Comparison of ENCODE assay signal across 8 mouse cellular contexts in the genomic region with DNA sequence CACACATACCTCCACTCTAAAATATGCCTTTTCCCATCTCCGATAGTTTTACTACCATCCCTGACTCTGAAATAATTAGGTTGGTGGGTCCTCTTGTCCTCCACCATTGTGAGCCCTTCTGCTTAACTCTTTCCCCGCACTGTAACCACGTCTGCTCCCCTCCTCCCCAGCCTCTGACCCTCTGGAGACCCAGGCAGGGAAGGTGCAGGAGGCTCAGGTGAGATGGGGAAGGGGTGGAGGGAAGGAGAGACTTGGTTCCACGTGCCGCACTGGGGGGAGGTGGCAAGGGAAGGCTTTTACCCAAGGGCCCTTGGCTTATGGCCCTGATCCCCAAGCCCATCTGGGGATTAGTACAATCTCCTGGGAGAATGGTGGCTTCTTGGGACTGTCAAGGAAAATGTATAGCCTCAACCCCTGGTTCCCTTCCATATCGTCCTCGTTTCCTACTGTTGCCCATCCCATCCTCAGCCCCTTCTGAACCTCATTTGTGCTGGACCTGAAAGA. TPM values are rescaled to one million over a fixed set of nuclear protein-coding genes. Genes with fewer than 3 reads are reported as not detected.
DNase-seq lines count a peak whose midpoint lies in the region; ATAC-seq and TF ChIP-seq lines count a peak whose summit lies in the region.

TSS of gene Nfkbib (minus strand) at position 51 of the 504 bp plus-strand sequence.

- WGBS in forebrain, embryonic 12.5 days, result 65% methylated on average over 7 of the region's 7 CpGs
- WGBS in limb, embryonic 12.5 days, result 64% methylated on average over 7 of the region's 7 CpGs

- peaks cover 2% of the 10 kb centered on the region for H3K4me1 ChIP-seq in ES-Bruce4 (ENCODE audit: control insufficient read depth, insufficient read depth, low read length)
- H3K4me1 ChIP-seq in forebrain, embryonic 12.5 days, result peaks cover 27% of the 10 kb centered on the region
- H3K4me1 ChIP-seq in limb, embryonic 12.5 days (replicated peaks), result peaks cover 18% of the 10 kb centered on the region

- H3K9ac ChIP-seq in ES-Bruce4 (ENCODE audit: low read depth, poor library complexity, severe bottlenecking), result peak within 1 kb of the TSS; percentile 72
- peak within 1 kb of the TSS; percentile 74 for H3K9ac ChIP-seq in forebrain, embryonic 12.5 days
- H3K9ac ChIP-seq in limb, embryonic 12.5 days (replicated peaks), result peak within 1 kb of the TSS; percentile 75

- no peaks in the 10 kb centered on the region for H3K36me3 ChIP-seq in ES-Bruce4 (ENCODE audit: control insufficient read depth, insufficient read depth, low read length, poor library complexity, severe bottlenecking)
- H3K36me3 ChIP-seq in forebrain, embryonic 12.5 days (replicated peaks), result 0 out of 2 replicates have a peak, but pooled peaks cover 8% of the 10 kb centered on the region
- peaks cover 15% of the 10 kb centered on the region for H3K36me3 ChIP-seq in limb, embryonic 12.5 days

- peak within 1 kb of the TSS; percentile 60 for H3K4me3 ChIP-seq in ES-Bruce4 (ENCODE audit: low read depth, low read length)
- H3K4me3 ChIP-seq in forebrain, embryonic 12.5 days (replicated peaks), result peak within 1 kb of the TSS; percentile 79
- peak within 1 kb of the TSS; percentile 76 for H3K4me3 ChIP-seq in limb, embryonic 12.5 days (replicated peaks)

- intact Hi-C loops in heart, postnatal 25 days (cut with DNase I), result no loop called here

- H3K27me3 ChIP-seq in ES-Bruce4 (ENCODE audit: control insufficient read depth, insufficient read depth, low read length, poor library complexity, severe bottlenecking), result no peaks in the 10 kb centered on the region
- H3K27me3 ChIP-seq in forebrain, embryonic 12.5 days, result no peaks in the 10 kb centered on the region
- H3K27me3 ChIP-seq in limb, embryonic 12.5 days, result no peaks in the 10 kb centered on the region

- no peaks in the 10 kb centered on the region for H3K9me3 ChIP-seq in ES-Bruce4 (replicated peaks; ENCODE audit: control insufficient read depth, insufficient read depth, low read length, poor library complexity, severe bottlenecking)
- no peaks in the 10 kb centered on the region for H3K9me3 ChIP-seq in forebrain, embryonic 12.5 days
- H3K9me3 ChIP-seq in limb, embryonic 12.5 days, result no peaks in the 10 kb centered on the region

- TF ChIP-seq CTCF in ES-Bruce4 (IDR thresholded peaks at IDR 0.05; ENCODE audit: low read depth, low read length), result no peak

- peak; percentile 35 for DNase-seq in cerebellum, adult 8-10 months
- DNase-seq in heart, postnatal 25 days (ENCODE audit: low spot score), result no peak
- DNase-seq in right cerebral cortex, postnatal 36 days (ENCODE audit: low spot score in 2 of 2), result no peak

- TF ChIP-seq POLR2A in ES-Bruce4 (IDR thresholded peaks at IDR 0.05; ENCODE audit: insufficient read depth, low read length), result no peak

- no peak within 1 kb of the TSS for H3K27ac ChIP-seq in ES-Bruce4 (ENCODE audit: insufficient read depth, low read length)
- no peak within 1 kb of the TSS for H3K27ac ChIP-seq in forebrain, embryonic 12.5 days
- H3K27ac ChIP-seq in limb, embryonic 12.5 days, result no peak within 1 kb of the TSS

- no peak for ATAC-seq in cerebellum, adult (ENCODE audit: insufficient number of reproducible peaks, low FRiP score, low TSS enrichment)
- no peak for ATAC-seq in forebrain, embryonic 12.5 days (ENCODE audit: low FRiP score)
- no peak for ATAC-seq in limb, embryonic 12.5 days (ENCODE audit: insufficient number of reproducible peaks, insufficient read depth, low FRiP score, low TSS enrichment, low read depth)
- no peak for ATAC-seq in neutrophil, adult 5-6 weeks (ENCODE audit: extremely low read depth, insufficient number of reproducible peaks, low FRiP score, poor library complexity, severe bottlenecking)

- H3K4me2 ChIP-seq in forebrain, embryonic 12.5 days, result peak within 1 kb of the TSS; percentile 76
- peak within 1 kb of the TSS; percentile 66 for H3K4me2 ChIP-seq in limb, embryonic 12.5 days

- no peak for TF ChIP-seq EP300 in ES-Bruce4 (IDR thresholded peaks at IDR 0.05; ENCODE audit: insufficient read depth, low read depth, low read length)

RNA-seq across cellular contexts. Expression of gene Nfkbib, which starts in this region (rescaled TPM):
- 23.8 and 27.9 TPM in 2 replicates for polyA plus RNA-seq in ES-Bruce4 (2011; ENCODE audit: insufficient read depth, insufficient read length, low read depth, missing spikeins)
- 42.7 and 42.9 TPM in 2 replicates for polyA plus RNA-seq in forebrain, embryonic 12.5 days (2016; fragmentation: Nextera tagmentation; extraction: Ambion mirVana)
- total RNA-seq in heart, postnatal 25 days (2021), result 10 to 100 TPM; 22.1 to 22.9 TPM
- 37.4 and 40.8 TPM in 2 replicates for polyA plus RNA-seq in limb, embryonic 12.5 days (2016; fragmentation: Nextera tagmentation; extraction: Ambion mirVana)
- 23.5 and 24.3 TPM in 2 replicates for total RNA-seq in neutrophil, adult 5-6 weeks (2017)
